Mouse (Mus musculus) neutrophil, adult 5-6 weeks (primary cell): ENCODE measurements around the gene Ptbp3. TPM values are rescaled to one million over a fixed set of nuclear protein-coding genes. Genes with fewer than 3 reads are reported as not detected.
A peak's percentile ranks its signal among the peaks of the same experiment; 100 is the strongest.

Experiments used
- ATAC-seq: fragments of 151-379, 151-347 bp; 2 replicates; pipeline ENCODE4 v1.8.0; 2017; ENCODE audit warnings: mild to moderate bottlenecking, moderate TSS enrichment; ENCODE audit not compliant: insufficient number of reproducible peaks, poor library complexity, low FRiP score, severe bottlenecking; ENCODE audit errors: extremely low read depth
- total RNA-seq: library from RNA; stranded (forward); fragments of 200-1000 nt; gene quantifications from 2 replicates; pipeline ENCODE4 v1.2.3, GENCODE M21; 2017

The Ptbp3 gene
- total RNA-seq, 1 experiment from 2014 or later: 353 TPM

- ATAC-seq: no peak
Observed at GRCm38 (mm10) chr4:59524875-59525274, 24.3 kb downstream of the Ptbp3 start.

GRCm38 (mm10) chr4:59510321-59510720 is 38.8 kb downstream of the Ptbp3 start:
- no peak for ATAC-seq

GRCm38 (mm10) chr4:59509558-59509957 is 39.6 kb downstream of the Ptbp3 start:
- no peak for ATAC-seq

DNA sequence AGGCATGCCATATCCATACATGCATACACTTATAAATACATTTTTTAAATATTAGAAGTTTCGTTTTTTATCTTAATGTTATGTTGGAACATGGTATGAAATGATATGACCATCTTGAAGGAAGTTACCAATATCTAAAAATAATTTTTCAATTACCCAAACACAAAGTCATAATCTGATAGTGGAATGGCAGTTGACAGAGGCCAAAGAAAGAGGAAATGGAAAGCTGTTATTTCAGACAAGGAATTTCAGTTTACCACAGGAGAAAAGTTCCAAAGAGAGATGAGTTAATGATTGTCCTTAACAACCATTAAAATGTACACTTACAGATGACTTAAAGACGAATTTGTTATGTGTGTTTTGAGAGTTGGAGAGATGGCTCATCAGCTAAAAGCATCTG is 41.4 kb downstream of the Ptbp3 start:
- ATAC-seq: no peak

GRCm38 (mm10) chr4:59506704-59507103 is 42.5 kb downstream of the Ptbp3 start:
- ATAC-seq: no peak

GRCm38 (mm10) chr4:59505481-59505880 is 43.7 kb downstream of the Ptbp3 start:
- ATAC-seq: no peak

DNA sequence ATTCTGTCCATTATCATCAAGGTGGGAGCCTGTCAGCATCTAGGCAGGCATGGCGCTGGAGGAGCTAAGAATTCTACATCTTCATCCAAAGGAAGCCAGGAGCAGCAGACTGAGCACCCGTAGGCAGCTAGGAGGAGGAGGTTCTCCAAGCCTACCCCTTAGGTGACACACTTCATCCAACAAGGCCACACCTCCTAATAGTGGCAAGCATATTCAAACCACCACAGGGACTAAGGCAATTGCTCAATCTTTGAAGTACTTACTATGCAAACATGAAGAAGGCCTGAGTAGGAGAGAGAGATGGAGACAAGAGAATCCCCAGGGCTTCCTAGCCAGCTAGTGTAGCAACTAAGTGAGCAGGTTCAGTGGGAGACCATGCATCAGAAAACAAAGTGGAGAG is 58.1 kb downstream of the Ptbp3 start:
- no peak for ATAC-seq

- ATAC-seq: no peak
Observed at GRCm38 (mm10) chr4:59471306-59471705, 77.9 kb downstream of the Ptbp3 start.

- ATAC-seq: no peak
Observed at GRCm38 (mm10) chr4:59465449-59465848, 83.7 kb downstream of the Ptbp3 start.

- ATAC-seq: no peak
Observed at GRCm38 (mm10) chr4:59464661-59465060, 84.5 kb downstream of the Ptbp3 start.

DNA sequence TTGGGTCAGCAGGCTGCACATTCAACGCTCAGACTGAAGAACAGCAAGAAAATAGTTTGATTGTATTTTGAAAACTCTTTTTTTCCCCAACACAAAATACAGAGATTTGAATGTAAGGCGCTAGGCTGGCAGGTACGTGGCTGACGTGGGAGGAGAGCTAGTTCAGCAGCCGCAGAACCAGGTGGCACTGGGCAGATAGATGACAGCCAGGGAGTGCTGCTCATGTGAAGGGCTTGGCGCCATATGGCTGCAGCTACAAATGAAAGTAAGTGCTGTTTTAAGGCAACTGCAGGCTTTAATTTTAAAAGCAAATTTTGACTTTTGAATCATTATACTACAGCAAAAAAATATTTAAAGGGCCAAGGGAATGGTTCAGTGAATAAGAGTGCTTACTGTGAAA is 86.7 kb downstream of the Ptbp3 start:
- ATAC-seq: no peak

GRCm38 (mm10) chr4:59461116-59461727 is 87.9 kb downstream of the Ptbp3 start:
- no peak for ATAC-seq

- ATAC-seq: no peak
Observed at GRCm38 (mm10) chr4:59459216-59459955, 89.8 kb downstream of the Ptbp3 start.

GRCm38 (mm10) chr4:59457941-59458340 is 91.2 kb downstream of the Ptbp3 start:
- no peak for ATAC-seq

GRCm38 (mm10) chr4:59457091-59457490 is 92.1 kb downstream of the Ptbp3 start:
- ATAC-seq: no peak

DNA sequence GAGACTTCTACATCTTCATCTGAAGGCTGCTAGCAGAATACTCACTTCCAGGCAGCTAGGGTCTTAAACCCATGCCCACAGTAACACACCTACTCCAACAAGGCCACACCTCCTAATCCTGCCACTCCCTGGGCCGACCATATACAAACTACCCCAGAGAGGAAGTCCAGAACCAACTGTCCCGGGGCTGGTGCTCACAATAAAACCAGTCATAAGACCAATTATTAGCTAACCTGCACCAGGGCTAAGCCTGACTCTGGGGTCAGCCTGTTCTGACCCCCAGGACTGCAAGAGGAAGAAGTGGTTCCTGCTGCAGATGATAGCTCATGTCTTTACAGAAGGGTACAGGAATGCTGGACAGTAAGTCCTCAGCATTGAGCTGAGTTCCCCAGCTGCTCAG is 93.7 kb downstream of the Ptbp3 start:
- no peak for ATAC-seq

GRCm38 (mm10) chr4:59454046-59454445 is 95.1 kb downstream of the Ptbp3 start:
- no peak for ATAC-seq

DNA sequence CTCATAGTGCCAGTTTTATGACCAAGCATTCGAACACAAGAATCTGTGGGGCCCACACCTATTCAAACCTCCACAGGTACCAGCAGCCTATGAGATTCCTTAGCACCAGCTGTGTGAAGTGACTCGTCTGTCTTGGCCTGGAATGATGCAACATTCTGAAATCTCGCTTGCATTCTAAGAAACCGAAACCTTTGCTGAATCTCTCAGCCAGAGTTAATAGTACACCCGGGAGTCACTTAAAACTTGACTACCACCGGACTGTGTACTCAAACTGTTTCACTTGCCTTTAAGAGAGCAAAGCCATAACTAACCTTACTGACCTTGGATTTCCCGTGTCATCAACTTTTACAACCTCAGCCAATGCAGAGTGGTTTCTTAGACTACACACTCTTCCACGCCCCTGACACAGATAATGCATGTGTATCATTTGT is 96.6 kb downstream of the Ptbp3 start:
- ATAC-seq: peak; percentile 37; the same call in 1 of the 2 replicates

GRCm38 (mm10) chr4:59450906-59451305 is 98.3 kb downstream of the Ptbp3 start:
- ATAC-seq: no peak

- ATAC-seq: no peak
Observed at GRCm38 (mm10) chr4:59450234-59450854, 98.8 kb downstream of the Ptbp3 start.
